Mouse (Mus musculus): ENCODE measurements around the gene Cd55.
"Not testable (repeated sequence)": the region's sequence is repeated elsewhere in the genome, so short reads cannot be mapped to it uniquely, and the experiment has no call there.

The Cd55 gene

DNA sequence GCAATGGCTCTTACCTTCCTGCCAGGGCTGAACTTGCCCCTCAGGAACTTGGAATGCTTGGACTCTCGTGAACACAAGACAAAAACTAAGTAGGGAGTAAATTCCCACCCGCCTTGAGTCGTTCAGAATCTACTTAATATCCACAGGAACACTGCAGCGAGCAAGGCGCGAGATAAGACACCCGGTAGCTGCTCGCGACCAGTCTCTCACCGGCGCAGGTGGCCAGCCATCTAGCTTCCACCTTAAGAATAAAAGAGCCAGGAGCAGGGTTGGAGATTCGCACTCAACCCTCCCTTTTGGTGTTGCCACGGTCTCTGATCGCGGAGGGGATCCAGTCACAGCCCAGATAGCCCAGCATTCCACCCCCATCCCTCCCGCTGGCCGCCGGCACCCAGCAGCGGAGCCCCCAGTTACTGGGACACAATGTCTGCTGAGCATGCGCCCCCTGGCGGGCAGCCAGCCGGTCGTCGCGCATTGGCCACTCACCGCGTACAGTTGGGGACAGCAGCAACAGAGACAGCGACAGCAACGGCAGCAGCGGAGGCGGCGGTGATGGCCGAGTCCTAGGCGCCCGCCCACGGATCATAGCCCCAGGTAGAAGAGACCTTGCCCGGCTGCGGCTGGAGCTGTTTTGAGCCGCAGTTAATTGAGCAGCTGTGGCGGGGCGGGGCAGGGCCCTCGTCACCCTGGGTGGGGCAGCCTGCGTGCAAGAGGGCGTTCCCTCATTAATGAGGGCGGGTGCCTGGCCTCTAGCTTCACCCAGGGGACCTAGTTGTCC, at the start of gene Cd55:
Gene Cd55, minus strand, starts transcription at position 661 of the 778 bp plus-strand sequence.
- peak; percentile 14 to 87 for DNase-seq (ENCODE audit: low spot score in 2 of 2)

GRCm38 (mm10) chr1:130511823-130512370, 49.4 kb upstream of the Cd55 start:
- DNase-seq (ENCODE audit: low spot score in 2 of 2), result no peak

DNA sequence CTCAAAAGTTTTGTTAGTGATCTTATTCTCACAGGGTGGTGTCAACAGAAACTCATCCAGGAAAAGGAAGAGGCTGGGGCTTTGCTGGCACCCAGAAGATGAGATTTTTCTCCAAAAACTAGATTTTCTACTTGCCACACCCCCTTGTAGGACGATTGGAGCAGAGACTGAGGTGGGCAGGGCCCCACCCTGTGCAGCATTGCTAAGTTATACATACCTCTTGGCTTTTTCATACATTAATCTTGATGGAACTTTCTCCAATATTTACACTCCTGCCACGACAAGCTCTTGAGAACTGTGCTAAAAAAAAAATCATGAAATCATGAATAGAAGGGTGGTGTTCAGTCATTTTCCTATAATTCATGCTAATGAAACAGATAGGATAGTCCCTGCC, 46.4 kb upstream of the Cd55 start:
- no peak for DNase-seq (ENCODE audit: low spot score in 2 of 2)

- DNase-seq (ENCODE audit: low spot score in 2 of 2), result no peak
These were observed 45.7 kb upstream of the Cd55 start for GRCm38 (mm10) chr1:130508030-130508956.

DNA sequence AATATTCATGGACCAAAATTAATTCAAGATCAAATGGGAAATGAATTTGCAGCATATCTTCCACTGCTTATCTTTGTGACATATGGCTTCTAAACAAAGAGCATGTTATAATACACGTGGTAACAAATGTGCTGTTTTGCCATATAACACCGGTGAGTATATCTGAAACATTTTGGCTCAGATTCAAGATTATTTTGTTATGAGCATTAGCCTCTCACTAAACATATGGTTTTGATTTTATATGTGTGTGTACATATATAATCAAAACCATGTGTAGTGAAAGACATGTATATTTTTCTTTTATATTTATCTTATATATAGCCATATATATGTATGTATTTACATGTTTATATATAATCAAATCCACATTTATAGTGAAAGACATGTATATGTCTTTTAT, 44.9 kb upstream of the Cd55 start:
- DNase-seq (ENCODE audit: low spot score in 2 of 2), result no peak

DNA sequence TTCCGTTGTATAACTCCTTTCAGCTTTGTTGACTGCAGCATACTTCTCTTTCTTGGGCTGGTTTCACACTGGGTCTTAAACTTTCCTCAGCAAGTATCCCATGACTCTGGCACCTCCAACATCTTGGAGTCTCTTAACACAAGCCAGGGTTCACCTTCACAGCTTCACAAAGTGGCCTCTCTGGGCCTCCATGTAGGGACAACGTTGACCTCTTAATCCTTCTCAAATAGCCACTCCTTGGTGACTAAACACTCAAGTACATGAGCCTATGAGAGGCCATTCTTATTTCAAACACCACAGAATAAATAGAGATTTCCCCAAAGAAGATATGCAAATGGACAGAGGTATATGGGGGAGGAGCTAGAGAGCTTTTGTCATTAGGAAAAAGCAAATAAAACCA, 37.4 kb upstream of the Cd55 start:
- DNase-seq (ENCODE audit: low spot score in 2 of 2), result no peak

DNA sequence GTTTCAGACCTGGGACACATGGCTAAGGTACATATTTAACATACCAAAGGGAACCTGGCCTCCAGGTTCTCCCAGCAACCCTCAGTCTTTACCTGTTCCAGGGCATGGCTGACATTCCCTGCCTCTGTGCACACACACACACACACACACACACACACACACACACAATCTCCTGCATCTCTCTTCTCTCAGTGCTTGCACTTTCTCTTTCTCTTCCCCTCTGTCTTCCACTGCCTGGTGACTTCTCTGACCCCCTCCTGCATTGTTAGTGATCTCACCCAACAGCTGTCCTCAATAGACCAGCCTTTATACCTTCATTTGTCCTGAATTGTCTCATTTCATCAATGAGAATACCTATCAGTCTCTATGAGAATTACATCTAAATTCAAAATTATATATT, 35.8 kb upstream of the Cd55 start:
- no peak for DNase-seq (ENCODE audit: low spot score in 2 of 2)

GRCm38 (mm10) chr1:130486816-130487545, 24.4 kb upstream of the Cd55 start:
- DNase-seq (ENCODE audit: low spot score in 2 of 2), result no peak

GRCm38 (mm10) chr1:130485828-130486620, 23.5 kb upstream of the Cd55 start:
- no peak for DNase-seq (ENCODE audit: low spot score in 2 of 2)

GRCm38 (mm10) chr1:130485376-130485775, 22.8 kb upstream of the Cd55 start:
- DNase-seq (ENCODE audit: low spot score in 2 of 2), result no peak

DNA sequence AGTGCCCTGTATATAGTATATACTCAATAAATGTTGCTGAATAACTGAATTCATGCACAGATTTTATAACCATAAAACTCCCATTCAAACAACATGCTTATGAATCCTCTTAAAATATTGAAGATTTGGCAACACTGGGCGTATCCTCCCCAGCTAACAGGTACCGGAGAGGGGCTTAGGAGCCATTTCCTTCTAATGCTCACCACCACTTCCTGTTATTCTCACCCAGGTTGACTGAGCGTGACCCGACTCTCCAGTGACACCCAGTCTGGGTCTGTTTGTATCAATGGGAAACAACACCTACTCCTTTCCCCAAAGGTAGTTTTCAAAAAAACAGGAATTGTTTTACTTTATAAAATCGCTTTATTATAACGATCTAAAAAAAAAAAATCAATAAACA, 12.4 kb upstream of the Cd55 start:
- DNase-seq (ENCODE audit: low spot score in 2 of 2), result no peak

DNA sequence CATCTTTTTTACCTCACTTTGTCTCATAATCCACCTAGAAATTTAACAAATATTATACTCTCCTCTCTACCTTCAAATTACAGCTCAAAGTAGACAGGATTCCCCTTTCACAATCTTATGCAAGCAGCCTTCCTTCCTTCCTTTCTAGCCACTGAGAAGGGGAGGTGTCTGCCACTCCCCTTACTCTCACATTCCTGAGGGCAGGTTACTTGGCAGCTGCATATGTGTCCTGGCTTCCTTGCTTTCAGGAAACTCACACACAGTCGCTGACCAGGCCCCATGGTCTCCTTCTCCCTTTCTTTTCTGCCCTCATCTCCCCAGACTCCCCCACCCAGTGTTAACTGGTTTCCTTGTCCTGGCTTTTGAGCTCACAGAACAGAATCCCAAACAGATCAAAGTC, 11.7 kb upstream of the Cd55 start:
- DNase-seq (ENCODE audit: low spot score in 2 of 2), result no peak

- no peak for DNase-seq (ENCODE audit: low spot score in 2 of 2)
These were observed 7.5 kb upstream of the Cd55 start for GRCm38 (mm10) chr1:130470074-130470473.

DNA sequence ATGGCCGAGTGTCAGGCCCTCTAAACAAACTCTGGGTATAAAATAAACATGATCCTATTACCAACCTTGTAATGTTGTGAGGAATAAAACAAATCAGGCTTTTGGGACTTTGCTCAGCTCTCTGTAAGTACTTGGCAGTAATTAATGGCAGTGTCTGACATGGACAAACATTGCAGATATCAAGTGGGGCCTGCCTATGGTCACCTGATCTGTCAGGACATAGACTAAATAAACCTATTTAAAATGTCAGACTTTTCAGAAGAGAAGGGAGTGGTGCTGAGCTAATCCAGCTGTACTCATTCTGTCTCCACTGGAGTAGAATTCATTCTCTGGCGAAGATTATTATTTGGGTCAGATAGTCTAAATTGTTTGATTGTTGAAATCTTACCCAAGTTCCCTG, 4.9 kb upstream of the Cd55 start:
- no peak for DNase-seq (ENCODE audit: low spot score in 2 of 2)

- no peak for DNase-seq (ENCODE audit: low spot score in 2 of 2)
These were observed 1.6 kb upstream of the Cd55 start for GRCm38 (mm10) chr1:130464173-130464572.

GRCm38 (mm10) chr1:130462867-130463266, 323 bp upstream of the Cd55 start:
- peak in 1 of 2 experiments; percentile 29 for DNase-seq (ENCODE audit: low spot score in 2 of 2)

GRCm38 (mm10) chr1:130455111-130455510, 7.4 kb downstream of the Cd55 start:
- no peak for DNase-seq (ENCODE audit: low spot score in 2 of 2)

GRCm38 (mm10) chr1:130442930-130443329, 19.6 kb downstream of the Cd55 start:
- DNase-seq (ENCODE audit: low spot score in 2 of 2), result not testable (repeated sequence)

GRCm38 (mm10) chr1:130430920-130431319, 31.6 kb downstream of the Cd55 start:
- no peak for DNase-seq (ENCODE audit: low spot score in 2 of 2)

DNA sequence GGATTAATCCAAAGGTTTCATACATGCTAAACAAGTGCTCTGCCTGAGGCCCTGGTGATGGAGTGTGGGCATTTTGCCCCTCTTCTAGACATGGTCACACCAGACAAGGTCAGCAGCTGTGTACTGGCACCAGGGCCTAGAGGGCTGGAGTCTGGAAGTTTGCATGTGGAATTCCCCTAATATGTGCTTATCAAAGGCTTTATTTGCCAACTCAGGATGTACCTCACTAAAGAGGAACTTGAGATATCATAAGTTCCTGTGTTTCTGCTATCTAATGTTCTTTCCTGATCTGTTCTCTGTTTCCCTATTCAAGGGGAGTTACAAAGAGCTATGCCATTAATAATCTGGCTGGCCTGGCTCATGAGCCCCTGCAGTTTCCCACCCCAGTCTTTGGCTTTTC, 33.9 kb downstream of the Cd55 start:
- DNase-seq (ENCODE audit: low spot score in 2 of 2), result not testable (repeated sequence)
